Mouse (Mus musculus) R1 (cell line): ENCODE results near the gene Il22ra1.
A peak's percentile ranks its signal among the peaks of the same experiment; 100 is the strongest.

ENCODE experiments used
- DNase-seq: peaks from one replicate; pipeline ENCODE4 v3.0.0-alpha.2; 2018; ENCODE audit warnings: low read depth, low spot score

Gene Il22ra1

GRCm38 (mm10) chr4:135770611-135771305, 42.8 kb downstream of the Il22ra1 start:
- no peak for DNase-seq

GRCm38 (mm10) chr4:135771592-135771991, 43.6 kb downstream of the Il22ra1 start:
- DNase-seq: no peak

- no peak for DNase-seq
Measured at GRCm38 (mm10) chr4:135772671-135773070, 44.7 kb downstream of the Il22ra1 start.

- DNase-seq: no peak
Measured at GRCm38 (mm10) chr4:135774496-135774895, 46.5 kb downstream of the Il22ra1 start.

GRCm38 (mm10) chr4:135776850-135777249, 48.9 kb downstream of the Il22ra1 start:
- peak; percentile 89 for DNase-seq

- DNase-seq: no peak
Measured at GRCm38 (mm10) chr4:135779661-135780060, 51.7 kb downstream of the Il22ra1 start.

GRCm38 (mm10) chr4:135780255-135780654, 52.3 kb downstream of the Il22ra1 start:
- DNase-seq: no peak

GRCm38 (mm10) chr4:135781304-135781703, 53.3 kb downstream of the Il22ra1 start:
- DNase-seq: no peak

- DNase-seq: no peak
Measured at GRCm38 (mm10) chr4:135786581-135786980, 58.6 kb downstream of the Il22ra1 start.

- no peak for DNase-seq
Measured at GRCm38 (mm10) chr4:135787271-135787670, 59.3 kb downstream of the Il22ra1 start.

- no peak for DNase-seq
Measured at GRCm38 (mm10) chr4:135789135-135789534, 61.2 kb downstream of the Il22ra1 start.

GRCm38 (mm10) chr4:135792821-135793220, 64.8 kb downstream of the Il22ra1 start:
- DNase-seq: no peak

- peak; percentile 63 for DNase-seq
Measured at GRCm38 (mm10) chr4:135797931-135798330, 70.0 kb downstream of the Il22ra1 start.

GRCm38 (mm10) chr4:135801543-135801942, 73.6 kb downstream of the Il22ra1 start:
- DNase-seq: peak; percentile 89
